Mouse (Mus musculus): Measurements from ENCODE around the gene Ccnl2. TPM values are rescaled to one million over a fixed set of nuclear protein-coding genes. Genes with fewer than 3 reads are reported as not detected.
A peak's percentile ranks its signal among the peaks of the same experiment; 100 is the strongest.

Ccnl2 gene
- polyA plus RNA-seq (2014; fragmentation: Nextera tagmentation; extraction: Ambion mirVana): 162 and 186 TPM in 2 replicates

GRCm38 (mm10) chr4:155811929-155812664, at the start of gene Ccnl2:
TSS of gene Ccnl2 (plus strand) at chr4:155812489.
- Histone ChIP-seq H3K4me1 (replicated peaks; ENCODE audit: control insufficient read depth, insufficient read depth, low read length) (peaks cover 8% of the 10 kb centered on the region), H3K27ac (ENCODE audit: low read depth, low read length) (peak within 1 kb of the TSS; percentile 71), H3K9me3 (ENCODE audit: control insufficient read depth, low read length) (no peaks in the 10 kb centered on the region), H3K4me3 (ENCODE audit: low read depth, low read length) (peak within 1 kb of the TSS; percentile 100), H3K27me3 (ENCODE audit: control insufficient read depth, insufficient read depth, low read length) (no peaks in the 10 kb centered on the region), H3K9ac (ENCODE audit: low read length) (peak within 1 kb of the TSS; percentile 99), H3K36me3 (ENCODE audit: control insufficient read depth, insufficient read depth, low read length) (peaks cover 7% of the 10 kb centered on the region), H3K4me2 (ENCODE audit: low read depth, low read length, severe bottlenecking) (peak within 1 kb of the TSS; percentile 97)
- DNase-seq (ENCODE audit: low spot score) (peak; percentile 98), ATAC-seq (replicated peaks; ENCODE audit: low FRiP score) (peak; percentile 99)
- 1% methylated on average over 59 of the region's 60 CpGs for WGBS

GRCm38 (mm10) chr4:155769496-155769879, 42.8 kb upstream of the Ccnl2 start:
- H3K27ac ChIP-seq (ENCODE audit: low read depth, low read length): no peak overlapping the region; the same call in 1 of the 2 replicates

GRCm38 (mm10) chr4:155769880-155770512, 42.3 kb upstream of the Ccnl2 start:
- peaks cover 11% of the 10 kb centered on the region; the same call in 1 of the 2 replicates for H3K4me1 ChIP-seq (replicated peaks; ENCODE audit: control insufficient read depth, insufficient read depth, low read length)
- WGBS: under 1% methylated on average over 39 of the region's 39 CpGs
- H3K27me3 ChIP-seq (ENCODE audit: control insufficient read depth, insufficient read depth, low read length): peaks cover 9% of the 10 kb centered on the region
- peak overlapping the region; percentile 77 for H3K9ac ChIP-seq (ENCODE audit: low read length)
- H3K4me3 ChIP-seq (ENCODE audit: low read depth, low read length): peak overlapping the region; percentile 41
- peak; percentile 91 for ATAC-seq (replicated peaks; ENCODE audit: low FRiP score)
- H3K36me3 ChIP-seq (ENCODE audit: control insufficient read depth, insufficient read depth, low read length): no peaks in the 10 kb centered on the region
- no peak overlapping the region; the same call in 1 of the 2 replicates for H3K27ac ChIP-seq (ENCODE audit: low read depth, low read length)
- peak; percentile 95 for DNase-seq (ENCODE audit: low spot score)
- H3K4me2 ChIP-seq (ENCODE audit: low read depth, low read length, severe bottlenecking): peak overlapping the region; percentile 65
- H3K9me3 ChIP-seq (ENCODE audit: control insufficient read depth, low read length): no peaks in the 10 kb centered on the region

More at GRCm38 (mm10) chr4:155769496-155769879, 42.8 kb upstream of the Ccnl2 start:
- ATAC-seq (replicated peaks; ENCODE audit: low FRiP score): no peak
- H3K36me3 ChIP-seq (ENCODE audit: control insufficient read depth, insufficient read depth, low read length): no peaks in the 10 kb centered on the region
- H3K27me3 ChIP-seq (ENCODE audit: control insufficient read depth, insufficient read depth, low read length): peaks cover 9% of the 10 kb centered on the region
- H3K4me2 ChIP-seq (ENCODE audit: low read depth, low read length, severe bottlenecking): peak overlapping the region; percentile 65
- H3K4me3 ChIP-seq (ENCODE audit: low read depth, low read length): peak overlapping the region; percentile 41
- DNase-seq (ENCODE audit: low spot score): no peak
- H3K9me3 ChIP-seq (ENCODE audit: control insufficient read depth, low read length): no peaks in the 10 kb centered on the region
- peak overlapping the region; percentile 77 for H3K9ac ChIP-seq (ENCODE audit: low read length)
- peaks cover 8% of the 10 kb centered on the region; the same call in 1 of the 2 replicates for H3K4me1 ChIP-seq (replicated peaks; ENCODE audit: control insufficient read depth, insufficient read depth, low read length)
- WGBS: 61% methylated on average over 5 of the region's 5 CpGs

- Histone ChIP-seq H3K27ac (ENCODE audit: low read depth, low read length) (no peak overlapping the region), H3K9ac (ENCODE audit: low read length) (peak overlapping the region; percentile 77), H3K9me3 (ENCODE audit: control insufficient read depth, low read length) (no peaks in the 10 kb centered on the region), H3K36me3 (ENCODE audit: control insufficient read depth, insufficient read depth, low read length) (no peaks in the 10 kb centered on the region), H3K27me3 (ENCODE audit: control insufficient read depth, insufficient read depth, low read length) (peaks cover 9% of the 10 kb centered on the region), H3K4me2 (ENCODE audit: low read depth, low read length, severe bottlenecking) (peak overlapping the region; percentile 65), H3K4me3 (ENCODE audit: low read depth, low read length) (peak overlapping the region; percentile 41), H3K4me1 (replicated peaks; ENCODE audit: control insufficient read depth, insufficient read depth, low read length) (peaks cover 11% of the 10 kb centered on the region; the same call in 1 of the 2 replicates)
- DNase-seq (ENCODE audit: low spot score) (no peak), ATAC-seq (replicated peaks; ENCODE audit: low FRiP score) (no peak)
- WGBS: 39% methylated on average over 23 of the region's 24 CpGs
Observed at GRCm38 (mm10) chr4:155770626-155771025, 41.7 kb upstream of the Ccnl2 start.

- DNase-seq (ENCODE audit: low spot score): no peak
- peaks cover 11% of the 10 kb centered on the region; the same call in 1 of the 2 replicates for H3K4me1 ChIP-seq (replicated peaks; ENCODE audit: control insufficient read depth, insufficient read depth, low read length)
- H3K4me3 ChIP-seq (ENCODE audit: low read depth, low read length): no peak overlapping the region
- H3K27ac ChIP-seq (ENCODE audit: low read depth, low read length): no peak overlapping the region
- peaks cover 9% of the 10 kb centered on the region for H3K27me3 ChIP-seq (ENCODE audit: control insufficient read depth, insufficient read depth, low read length)
- H3K9me3 ChIP-seq (ENCODE audit: control insufficient read depth, low read length): no peaks in the 10 kb centered on the region
- H3K36me3 ChIP-seq (ENCODE audit: control insufficient read depth, insufficient read depth, low read length): no peaks in the 10 kb centered on the region
- H3K9ac ChIP-seq (ENCODE audit: low read length): no peak overlapping the region
- H3K4me2 ChIP-seq (ENCODE audit: low read depth, low read length, severe bottlenecking): no peak overlapping the region
- ATAC-seq (replicated peaks; ENCODE audit: low FRiP score): no peak
- 86% methylated on average over 2 of the region's 2 CpGs for WGBS
Observed at GRCm38 (mm10) chr4:155771706-155772105, 40.6 kb upstream of the Ccnl2 start.

GRCm38 (mm10) chr4:155772786-155773185, 39.5 kb upstream of the Ccnl2 start:
- H3K27ac ChIP-seq (ENCODE audit: low read depth, low read length): no peak overlapping the region
- peaks cover 9% of the 10 kb centered on the region for H3K27me3 ChIP-seq (ENCODE audit: control insufficient read depth, insufficient read depth, low read length)
- H3K4me3 ChIP-seq (ENCODE audit: low read depth, low read length): no peak overlapping the region
- no peak overlapping the region for H3K4me2 ChIP-seq (ENCODE audit: low read depth, low read length, severe bottlenecking)
- no peaks in the 10 kb centered on the region for H3K36me3 ChIP-seq (ENCODE audit: control insufficient read depth, insufficient read depth, low read length)
- no peak overlapping the region for H3K9ac ChIP-seq (ENCODE audit: low read length)
- DNase-seq (ENCODE audit: low spot score): no peak
- H3K9me3 ChIP-seq (ENCODE audit: control insufficient read depth, low read length): no peaks in the 10 kb centered on the region
- ATAC-seq (replicated peaks; ENCODE audit: low FRiP score): no peak
- 86% methylated on average over 13 of the region's 13 CpGs for WGBS
- H3K4me1 ChIP-seq (replicated peaks; ENCODE audit: control insufficient read depth, insufficient read depth, low read length): peaks cover 11% of the 10 kb centered on the region; the same call in 1 of the 2 replicates

- Histone ChIP-seq H3K4me1 (replicated peaks; ENCODE audit: control insufficient read depth, insufficient read depth, low read length) (peaks cover 11% of the 10 kb centered on the region; the same call in 1 of the 2 replicates), H3K9ac (ENCODE audit: low read length) (peak overlapping the region; percentile 8), H3K27me3 (ENCODE audit: control insufficient read depth, insufficient read depth, low read length) (peaks cover 9% of the 10 kb centered on the region), H3K4me3 (ENCODE audit: low read depth, low read length) (no peak overlapping the region; the same call in 1 of the 2 replicates), H3K9me3 (ENCODE audit: control insufficient read depth, low read length) (no peaks in the 10 kb centered on the region), H3K4me2 (ENCODE audit: low read depth, low read length, severe bottlenecking) (peak overlapping the region; percentile 67; the same call in 1 of the 2 replicates), H3K36me3 (ENCODE audit: control insufficient read depth, insufficient read depth, low read length) (no peaks in the 10 kb centered on the region), H3K27ac (ENCODE audit: low read depth, low read length) (no peak overlapping the region)
- 28% methylated on average over 5 of the region's 5 CpGs for WGBS
- DNase-seq (ENCODE audit: low spot score) (no peak), ATAC-seq (replicated peaks; ENCODE audit: low FRiP score) (no peak)
Observed at GRCm38 (mm10) chr4:155773335-155774078, 38.8 kb upstream of the Ccnl2 start.

- WGBS: under 1% methylated on average over 35 of the region's 35 CpGs
- Histone ChIP-seq H3K27me3 (ENCODE audit: control insufficient read depth, insufficient read depth, low read length) (peaks cover 9% of the 10 kb centered on the region), H3K4me1 (replicated peaks; ENCODE audit: control insufficient read depth, insufficient read depth, low read length) (peaks cover 11% of the 10 kb centered on the region; the same call in 1 of the 2 replicates), H3K36me3 (ENCODE audit: control insufficient read depth, insufficient read depth, low read length) (no peaks in the 10 kb centered on the region), H3K4me2 (ENCODE audit: low read depth, low read length, severe bottlenecking) (peak within 1 kb of the TSS; percentile 67), H3K9ac (ENCODE audit: low read length) (peak within 1 kb of the TSS; percentile 42), H3K27ac (ENCODE audit: low read depth, low read length) (no peak within 1 kb of the TSS), H3K4me3 (ENCODE audit: low read depth, low read length) (peak within 1 kb of the TSS; percentile 24), H3K9me3 (ENCODE audit: control insufficient read depth, low read length) (no peaks in the 10 kb centered on the region)
- DNase-seq (ENCODE audit: low spot score) (peak; percentile 90), ATAC-seq (replicated peaks; ENCODE audit: low FRiP score) (peak; percentile 40; the same call in 1 of the 2 replicates)
Observed at GRCm38 (mm10) chr4:155774280-155774754, 38.0 kb upstream of the Ccnl2 start, which contains the start of gene Vwa1. TSS of gene Vwa1 (minus strand) at chr4:155774698.
